Mouse (Mus musculus): ENCODE measurements around the gene Slc35f3.

Slc35f3 gene

GRCm38 (mm10) chr8:126298296-126299093 lies at the start of gene Slc35f3:
Gene Slc35f3, plus strand, starts transcription at chr8:126298558.
- in situ Hi-C loops (cut with MboI, MseI) = loop anchor here in 1 of 2 experiments (10.0 kb wide), 1 partner anchor 1094 kb away; no protein-coding TSS in a partner anchor

- in situ Hi-C loops (cut with MboI, MseI) = no loop called here
Measured at GRCm38 (mm10) chr8:126250486-126250885, 47.9 kb upstream of the Slc35f3 start.

GRCm38 (mm10) chr8:126256585-126257391 lies 41.6 kb upstream of the Slc35f3 start:
- in situ Hi-C loops (cut with MboI, MseI) = no loop called here

- in situ Hi-C loops (cut with MboI, MseI) = no loop called here
Measured at GRCm38 (mm10) chr8:126257392-126257681, 41.0 kb upstream of the Slc35f3 start.

- in situ Hi-C loops (cut with MboI, MseI) = no loop called here
Measured at GRCm38 (mm10) chr8:126258175-126258781, 40.1 kb upstream of the Slc35f3 start.

GRCm38 (mm10) chr8:126265186-126265585 lies 33.2 kb upstream of the Slc35f3 start:
- in situ Hi-C loops (cut with MboI, MseI) = no loop called here

- in situ Hi-C loops (cut with MboI, MseI) = no loop called here
Measured at GRCm38 (mm10) chr8:126267118-126267517, 31.2 kb upstream of the Slc35f3 start.

GRCm38 (mm10) chr8:126269733-126270132 lies 28.6 kb upstream of the Slc35f3 start:
- in situ Hi-C loops (cut with MboI, MseI) = no loop called here

- in situ Hi-C loops (cut with MboI, MseI) = no loop called here
Measured at GRCm38 (mm10) chr8:126272445-126272844, 25.9 kb upstream of the Slc35f3 start.

- in situ Hi-C loops (cut with MboI, MseI) = no loop called here
Measured at GRCm38 (mm10) chr8:126273066-126273465, 25.3 kb upstream of the Slc35f3 start.

- in situ Hi-C loops (cut with MboI, MseI) = no loop called here
Measured at GRCm38 (mm10) chr8:126274866-126275360, 23.4 kb upstream of the Slc35f3 start.

GRCm38 (mm10) chr8:126275886-126276285 lies 22.5 kb upstream of the Slc35f3 start:
- in situ Hi-C loops (cut with MboI, MseI) = no loop called here

GRCm38 (mm10) chr8:126291951-126292350 lies 6.4 kb upstream of the Slc35f3 start:
- in situ Hi-C loops (cut with MboI, MseI) = loop anchor here in 1 of 2 experiments (10.0 kb wide), 1 partner anchor 1087 kb away; no protein-coding TSS in a partner anchor

GRCm38 (mm10) chr8:126297284-126297845 lies 993 bp upstream of the Slc35f3 start:
- in situ Hi-C loops (cut with MboI, MseI) = loop anchor here in 1 of 2 experiments (10.0 kb wide), 1 partner anchor 1093 kb away; no protein-coding TSS in a partner anchor

- in situ Hi-C loops (cut with MboI, MseI) = loop anchor here in 1 of 2 experiments (10.0 kb wide), 1 partner anchor 1095 kb away; no protein-coding TSS in a partner anchor
Measured at GRCm38 (mm10) chr8:126299333-126299732, 975 bp downstream of the Slc35f3 start.

- in situ Hi-C loops (cut with MboI, MseI) = loop anchor here in 1 of 2 experiments (5.0 kb wide), 1 partner anchor 97 kb away; no protein-coding TSS in a partner anchor
Measured at GRCm38 (mm10) chr8:126300350-126300749, 2.0 kb downstream of the Slc35f3 start.

- in situ Hi-C loops (cut with MboI, MseI) = loop anchor here in 1 of 2 experiments (5.0 kb wide), 1 partner anchor 96 kb away; no protein-coding TSS in a partner anchor
Measured at GRCm38 (mm10) chr8:126301580-126301979, 3.2 kb downstream of the Slc35f3 start.

- in situ Hi-C loops (cut with MboI, MseI) = no loop called here
Measured at GRCm38 (mm10) chr8:126307164-126307563, 8.8 kb downstream of the Slc35f3 start.

GRCm38 (mm10) chr8:126309015-126309414 lies 10.7 kb downstream of the Slc35f3 start:
- in situ Hi-C loops (cut with MboI, MseI) = no loop called here

GRCm38 (mm10) chr8:126324931-126325330 lies 26.6 kb downstream of the Slc35f3 start:
- in situ Hi-C loops (cut with MboI, MseI) = no loop called here

GRCm38 (mm10) chr8:126326136-126326535 lies 27.8 kb downstream of the Slc35f3 start:
- in situ Hi-C loops (cut with MboI, MseI) = no loop called here
